Mouse (Mus musculus) MEL (cell line): ENCODE measurements around the gene Elof1. TPM values are rescaled to one million over a fixed set of nuclear protein-coding genes. Genes with fewer than 3 reads are reported as not detected.

ENCODE experiments used
- DNase-seq: peaks from one replicate; pipeline ENCODE4 v3.0.0; 2011; ENCODE audit warnings: low read depth, low spot score
- H3K27ac ChIP-seq: 2 replicates; pipeline ENCODE4 v1.5.1; 2012; ENCODE audit warnings: low read depth, mild to moderate bottlenecking, control low read depth, low read length, moderate library complexity; ENCODE audit not compliant: control insufficient read depth
- H3K27me3 ChIP-seq, 2 experiments: fragments of 150-350 bp in 1 of 2; sonication (generic) in 1 of 2; 2 replicates each; pipeline ENCODE4 v1.6.1; 2012; ENCODE audit warnings: low read length in 2 of 2, mild to moderate bottlenecking in 2 of 2, improper control_type of control experiment in 1 of 2, moderate library complexity in 1 of 2; ENCODE audit not compliant: insufficient read depth in 2 of 2, control insufficient read depth in 1 of 2
- H3K36me3 ChIP-seq, 2 experiments: 2 replicates each; pipeline ENCODE4 v1.6.1; 2012 to 2014; ENCODE audit warnings: low read length in 2 of 2, improper control_type of control experiment in 1 of 2, inconsistent platforms in 1 of 2, mild to moderate bottlenecking in 1 of 2; ENCODE audit not compliant: insufficient read depth in 2 of 2, control insufficient read depth in 1 of 2
- H3K4me1 ChIP-seq, 2 experiments: fragments of 150-350 bp in 1 of 2; sonication (generic) in 1 of 2; 2 replicates each; pipeline ENCODE4 v1.6.1; 2012; ENCODE audit warnings: low read length in 2 of 2, improper control_type of control experiment in 1 of 2, mild to moderate bottlenecking in 1 of 2; ENCODE audit not compliant: insufficient read depth in 2 of 2, control insufficient read depth in 1 of 2
- H3K4me3 ChIP-seq, 2 experiments: fragments of 150-350 bp in 1 of 2; sonication (generic) in 1 of 2; 2 replicates each; pipeline ENCODE4 v1.5.1; 2012; ENCODE audit warnings: low read depth in 2 of 2, low read length in 2 of 2, mild to moderate bottlenecking in 2 of 2, moderate library complexity in 2 of 2, control low read depth in 1 of 2, improper control_type of control experiment in 1 of 2; ENCODE audit not compliant: control insufficient read depth in 1 of 2, insufficient read depth in 1 of 2
- H3K79me2 ChIP-seq: 2 replicates; pipeline ENCODE4 v1.6.1; 2012; ENCODE audit warnings: mild to moderate bottlenecking, low read length, moderate library complexity; ENCODE audit not compliant: control insufficient read depth, poor library complexity, insufficient read depth
- H3K9ac ChIP-seq: 2 replicates; pipeline ENCODE4 v1.6.1; 2012; ENCODE audit warnings: low read depth, mild to moderate bottlenecking, control low read depth, low read length, moderate library complexity; ENCODE audit not compliant: control insufficient read depth, poor library complexity, severe bottlenecking
- H3K9me3 ChIP-seq: fragments of 150-350 bp; sonication (generic); replicated peaks from 2 replicates; pipeline ENCODE4 v1.6.1; 2012; ENCODE audit warnings: mild to moderate bottlenecking, low read length, improper control_type of control experiment, moderate library complexity; ENCODE audit not compliant: insufficient read depth
- BHLHE40 ChIP-seq: IDR thresholded peaks from 2 replicates; pipeline ENCODE4 v1.6.1; 2012; ENCODE audit warnings: low read depth, mild to moderate bottlenecking, inconsistent platforms, low read length, improper control_type of control experiment, borderline replicate concordance
- CHD1 ChIP-seq: IDR thresholded peaks from 2 replicates; pipeline ENCODE4 v1.6.1; 2012; ENCODE audit warnings: low read depth, mild to moderate bottlenecking, inconsistent platforms, low read length, improper control_type of control experiment
- CTCF ChIP-seq, 3 experiments: IDR thresholded peaks in 2 of 3; conservative IDR thresholded peaks in 1 of 3; 2 replicates each; pipeline ENCODE4 v1.5.1; 2011 to 2012; ENCODE audit warnings: low read length in 3 of 3, low read depth in 2 of 3, mild to moderate bottlenecking in 2 of 3, improper control_type of control experiment in 1 of 3, inconsistent platforms in 1 of 3, mixed read lengths in 1 of 3, moderate library complexity in 1 of 3; ENCODE audit not compliant: control insufficient read depth in 1 of 3, insufficient read depth in 1 of 3, poor library complexity in 1 of 3, severe bottlenecking in 1 of 3
- EP300 ChIP-seq, 2 experiments: IDR thresholded peaks; 2 replicates each; pipeline ENCODE4 v1.6.1; 2011; ENCODE audit warnings: improper control_type of control experiment in 2 of 2, low read length in 2 of 2, low read depth in 1 of 2, mild to moderate bottlenecking in 1 of 2
- ETS1 ChIP-seq: IDR thresholded peaks from 2 replicates; pipeline ENCODE4 v1.6.1; 2012; ENCODE audit warnings: low read depth, mild to moderate bottlenecking, inconsistent platforms, low read length, improper control_type of control experiment, moderate library complexity
- GATA1 ChIP-seq: IDR thresholded peaks from 2 replicates; pipeline ENCODE4 v1.6.1; 2011; ENCODE audit warnings: low read depth, low read length, improper control_type of control experiment
- HCFC1 ChIP-seq: IDR thresholded peaks from 2 replicates; pipeline ENCODE4 v1.6.1; 2012; ENCODE audit warnings: low read depth, mild to moderate bottlenecking, inconsistent platforms, low read length, improper control_type of control experiment, moderate library complexity
- MAX ChIP-seq: IDR thresholded peaks from 2 replicates; pipeline ENCODE4 v1.6.1; 2011; ENCODE audit warnings: low read length, improper control_type of control experiment
- MXI1 ChIP-seq: IDR thresholded peaks from 2 replicates; pipeline ENCODE4 v1.6.1; 2011; ENCODE audit warnings: mild to moderate bottlenecking, low read depth, low read length, improper control_type of control experiment
- MYB ChIP-seq: IDR thresholded peaks from 2 replicates; pipeline ENCODE4 v1.6.1; 2011; ENCODE audit warnings: mild to moderate bottlenecking, low read depth, low read length, improper control_type of control experiment
- MYC ChIP-seq: IDR thresholded peaks from 2 replicates; pipeline ENCODE4 v1.6.1; 2011; ENCODE audit warnings: low read depth, mild to moderate bottlenecking, low read length, improper control_type of control experiment, moderate library complexity
- POLR2A ChIP-seq, 2 experiments: IDR thresholded peaks; 2 replicates each; pipeline ENCODE4 v1.6.1; 2011 to 2012; ENCODE audit warnings: low read length in 2 of 2, mild to moderate bottlenecking in 2 of 2, control low read depth in 1 of 2, improper control_type of control experiment in 1 of 2, low read depth in 1 of 2, moderate library complexity in 1 of 2; ENCODE audit not compliant: control insufficient read depth in 1 of 2, insufficient read depth in 1 of 2, poor library complexity in 1 of 2
- RAD21 ChIP-seq: IDR thresholded peaks from 2 replicates; pipeline ENCODE4 v1.6.1; 2011; ENCODE audit warnings: mild to moderate bottlenecking, low read depth, low read length, improper control_type of control experiment
- SIN3A ChIP-seq: IDR thresholded peaks from 2 replicates; pipeline ENCODE4 v1.6.1; 2012; ENCODE audit warnings: low read length, improper control_type of control experiment, inconsistent platforms
- SMC3 ChIP-seq: IDR thresholded peaks from 2 replicates; pipeline ENCODE4 v1.6.1; 2011; ENCODE audit warnings: low read depth, low read length, improper control_type of control experiment
- TCF12 ChIP-seq: IDR thresholded peaks from 2 replicates; pipeline ENCODE4 v1.6.1; 2014; ENCODE audit warnings: low read depth, mild to moderate bottlenecking, inconsistent platforms, low read length, improper control_type of control experiment, moderate library complexity
- USF1 ChIP-seq: IDR thresholded peaks from 2 replicates; pipeline ENCODE4 v1.6.1; 2014; ENCODE audit warnings: low read depth, mild to moderate bottlenecking, inconsistent platforms, low read length, improper control_type of control experiment, moderate library complexity
- ZKSCAN1 ChIP-seq: IDR thresholded peaks from 2 replicates; pipeline ENCODE4 v1.6.1; 2012; ENCODE audit warnings: low read depth, mild to moderate bottlenecking, inconsistent platforms, low read length, improper control_type of control experiment, moderate library complexity
- ZMIZ1 ChIP-seq: IDR thresholded peaks from 2 replicates; pipeline ENCODE4 v1.6.1; 2012; ENCODE audit warnings: low read depth, mild to moderate bottlenecking, inconsistent platforms, low read length, improper control_type of control experiment, moderate library complexity
- ZNF384 ChIP-seq: IDR thresholded peaks from 2 replicates; pipeline ENCODE4 v1.6.1; 2012; ENCODE audit warnings: low read depth, mild to moderate bottlenecking, inconsistent platforms, low read length, improper control_type of control experiment
- polyA plus RNA-seq, 2 experiments: library from polyadenylated mRNA; stranded (reverse) in 1 of 2; unstranded in 1 of 2; fragments of >175 nt in 1 of 2; fragments of >200 nt in 1 of 2; gene quantifications; 2 replicates each; pipeline versions ENCODE4 v1.2.1 to v1.2.4; 2012; ENCODE audit warnings: low replicate concordance in 2 of 2, low read depth in 1 of 2; ENCODE audit not compliant: insufficient read length in 2 of 2, insufficient read depth in 1 of 2, missing spikeins in 1 of 2
- total RNA-seq: library from RNA; depleted of rRNA; stranded (reverse); fragments of 300-350 nt; gene quantifications from 2 replicates; pipeline ENCODE4 v1.2.3, GENCODE M21; 2012

Elof1 gene
- total and polyA plus RNA-seq, 3 experiments: 421 to 505 TPM; not detected in 1

DNA sequence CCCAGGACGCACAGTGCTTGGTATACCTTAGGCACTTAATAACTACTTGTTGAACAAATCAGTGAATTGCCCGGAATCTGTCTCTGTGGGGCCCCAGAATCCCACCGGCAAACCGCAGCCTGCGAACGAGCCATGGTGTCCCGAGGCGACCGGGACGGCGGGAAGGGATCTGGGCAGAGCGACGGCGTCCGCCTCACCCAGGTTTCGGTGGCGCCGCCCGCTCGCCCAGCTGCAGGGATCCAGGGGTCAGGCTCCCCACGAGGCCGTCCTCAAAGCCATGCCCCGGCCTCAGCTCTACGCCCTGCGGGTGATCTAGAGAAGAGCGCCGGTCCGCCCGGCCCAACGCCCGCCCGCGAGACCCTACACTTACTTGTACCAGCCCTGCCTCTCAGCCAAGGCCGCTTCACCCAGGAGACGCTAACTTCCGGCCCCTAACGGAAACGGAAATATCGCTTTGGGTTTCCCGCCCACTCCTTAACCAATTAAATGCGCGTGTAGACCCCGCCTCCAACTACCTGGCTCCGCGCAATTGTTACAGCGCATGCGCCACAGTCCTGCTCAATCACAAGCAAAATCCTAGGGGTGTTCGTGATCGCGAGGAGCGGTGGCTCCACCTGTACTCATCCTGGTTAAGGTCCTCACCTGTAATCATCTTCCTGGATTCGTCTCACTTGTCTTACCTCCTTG, at the start of gene Elof1 (continued):
- TF ChIP-seq BHLHE40 (no peak), GATA1 (peak; percentile 10; the same call in 1 of the 2 replicates), CHD1 (no peak), MYB (no peak)

DNA sequence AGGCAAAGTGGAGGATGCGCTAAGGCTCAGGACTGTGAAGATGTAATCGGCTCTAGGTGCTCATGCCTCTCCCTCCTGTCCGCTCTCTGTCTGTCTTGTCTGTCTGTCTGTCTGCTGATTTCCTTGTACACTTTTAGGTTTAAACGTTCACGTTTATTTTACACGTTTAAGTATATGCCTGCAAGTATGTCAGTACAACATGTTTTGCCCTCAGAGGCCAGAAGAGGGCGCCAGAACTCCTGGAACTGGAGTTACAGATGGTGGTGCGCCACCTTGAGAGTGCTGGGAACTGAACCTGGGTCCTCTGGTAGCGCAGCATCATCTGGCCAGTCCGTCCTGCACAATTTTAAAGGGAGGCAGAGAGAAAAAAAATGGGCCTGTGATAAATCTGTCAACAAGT, 49.7 kb upstream of the Elof1 start:
- no peak overlapping the region for H3K9ac ChIP-seq
- no peaks in the 10 kb centered on the region for H3K4me1 ChIP-seq
- H3K36me3 ChIP-seq: no peaks in the 10 kb centered on the region
- no peak overlapping the region for H3K4me3 ChIP-seq
- H3K27ac ChIP-seq: no peak overlapping the region
- TF ChIP-seq CTCF (IDR thresholded peaks at IDR 0.05 in 2 of 3, conservative IDR thresholded peaks at IDR 0.05 in 1 of 3; ENCODE audit: control insufficient read depth in 1 of 3, insufficient read depth in 1 of 3, low read depth in 2 of 3, low read length in 3 of 3, poor library complexity in 1 of 3, severe bottlenecking in 1 of 3) (peak; percentile 59 to 65 (median 61)), RAD21 (peak; percentile 50), SMC3 (peak; percentile 28; the same call in 1 of the 2 replicates), ZKSCAN1 (no peak)
- DNase-seq: peak; percentile 62
- no peaks in the 10 kb centered on the region for H3K9me3 ChIP-seq
- H3K79me2 ChIP-seq: no peaks in the 10 kb centered on the region
- H3K27me3 ChIP-seq: peaks cover 0 to 2% of the 10 kb centered on the region in 2 experiments; a peak in 1 of 4 replicates

DNA sequence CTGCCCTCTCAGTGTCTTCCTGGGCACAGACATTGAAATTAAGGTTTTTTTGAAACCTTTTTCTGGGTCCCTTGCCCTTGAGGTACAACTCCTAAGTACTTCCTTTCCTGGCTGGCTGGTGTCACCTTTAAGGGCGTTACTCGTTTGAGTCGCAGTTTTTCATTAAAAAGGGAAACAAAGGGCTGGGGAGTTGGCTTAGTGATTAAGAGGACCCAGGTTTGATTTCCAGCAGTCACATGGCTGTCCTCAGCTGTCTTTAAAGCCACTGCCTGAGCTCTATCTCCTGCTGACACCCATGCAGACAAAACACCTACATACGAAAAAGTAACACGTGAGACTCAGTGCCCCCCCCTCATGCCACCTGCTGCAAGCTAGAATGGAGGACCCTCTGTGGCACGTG, 49.0 kb upstream of the Elof1 start:
- peak overlapping the region; percentile 48 to 59 for H3K4me3 ChIP-seq
- peak; percentile 75 for DNase-seq
- no peaks in the 10 kb centered on the region for H3K36me3 ChIP-seq
- no peak overlapping the region for H3K9ac ChIP-seq
- H3K79me2 ChIP-seq: no peaks in the 10 kb centered on the region
- H3K9me3 ChIP-seq: no peaks in the 10 kb centered on the region
- peaks cover 0 to 2% of the 10 kb centered on the region in 2 experiments; a peak in 1 of 4 replicates for H3K27me3 ChIP-seq
- H3K4me1 ChIP-seq: peaks cover 0 to 3% of the 10 kb centered on the region in 2 experiments; a peak in 1 of 4 replicates
- TF ChIP-seq HCFC1 (0 out of 2 replicates have a peak, but pooled peaks have one; percentile 23), EP300 (IDR thresholded peaks at IDR 0.05; ENCODE audit: low read depth in 1 of 2, low read length in 2 of 2) (peak in 1 of 2 experiments; percentile 25; a peak in 1 of 4 replicates), USF1 (peak; percentile 80), MXI1 (peak; percentile 79), ZMIZ1 (no peak), SIN3A (peak; percentile 62), MYC (peak; percentile 38; the same call in 1 of the 2 replicates), ZNF384 (0 out of 2 replicates have a peak, but pooled peaks have one; percentile 14), TCF12 (0 out of 2 replicates have a peak, but pooled peaks have one; percentile 18), POLR2A (IDR thresholded peaks at IDR 0.05; ENCODE audit: control insufficient read depth in 1 of 2, insufficient read depth in 1 of 2, low read depth in 1 of 2, low read length in 2 of 2, poor library complexity in 1 of 2) (no peak), GATA1 (no peak), MAX (peak; percentile 63; the same call in 1 of the 2 replicates), ETS1 (peak; percentile 63)
- H3K27ac ChIP-seq: peak overlapping the region; percentile 1; the same call in 1 of the 2 replicates
